Mouse (Mus musculus): ENCODE results near the gene Gadd45b.

DNA sequence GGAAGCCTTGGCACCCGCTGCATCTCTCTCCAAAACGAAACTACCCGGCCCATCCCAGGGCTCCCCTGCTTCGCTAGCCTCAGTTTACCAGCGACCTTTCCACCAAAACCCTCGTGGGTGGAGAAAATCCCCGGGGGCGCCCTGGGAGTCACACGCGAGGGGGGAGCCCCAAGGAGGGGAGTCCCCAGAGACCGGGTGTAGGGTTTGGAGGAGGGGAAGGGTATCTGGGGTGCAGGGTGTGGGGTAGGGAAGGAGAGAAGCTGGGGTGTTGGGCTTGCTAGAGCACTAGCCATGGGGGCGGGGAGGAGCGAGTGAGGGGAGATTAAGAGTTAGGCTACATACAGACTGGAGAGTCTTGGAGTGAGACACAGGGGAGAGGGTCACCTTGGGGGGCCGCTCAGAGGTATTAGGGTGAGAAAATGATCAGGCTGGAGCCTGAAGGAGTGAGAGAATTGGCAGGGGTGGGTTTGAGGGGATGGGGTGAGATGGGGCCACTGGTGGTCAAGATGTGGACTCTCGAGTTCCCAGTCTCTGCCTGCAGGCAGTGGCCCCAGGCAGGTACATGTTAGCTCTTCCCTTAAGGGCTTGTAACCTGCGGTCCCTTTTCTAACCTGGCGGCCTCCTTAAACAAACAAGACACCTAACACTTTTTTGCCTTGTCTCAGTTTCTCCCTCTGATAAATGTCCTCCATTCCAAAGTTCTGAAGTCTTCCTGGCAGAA is 3.0 kb downstream of the Gadd45b start:
- TF ChIP-seq CTCF (IDR thresholded peaks at IDR 0.05; ENCODE audit: borderline replicate concordance, insufficient read depth, low read depth, low read length) = no peak
- no peak for TF ChIP-seq POLR2A (IDR thresholded peaks at IDR 0.05; ENCODE audit: borderline replicate concordance, insufficient read depth, low read length)

All from cerebellum, adult 2 months (tissue).